Mouse (Mus musculus) erythroblast, embryonic 14.5 days (primary cell): ENCODE data around the gene Ripk3. TPM values are rescaled to one million over a fixed set of nuclear protein-coding genes. Genes with fewer than 3 reads are reported as not detected.
A peak's percentile ranks its signal among the peaks of the same experiment; 100 is the strongest.

Experiments
- H3K27me3 ChIP-seq: 2 replicates; pipeline ENCODE4 v1.6.1; 2012; ENCODE audit warnings: inconsistent platforms; ENCODE audit not compliant: control insufficient read depth
- H3K36me3 ChIP-seq: 2 replicates; pipeline ENCODE4 v1.6.1; 2012; ENCODE audit warnings: mild to moderate bottlenecking, inconsistent platforms; ENCODE audit not compliant: control insufficient read depth
- H3K4me1 ChIP-seq: 2 replicates; pipeline ENCODE4 v1.6.1; 2012; ENCODE audit warnings: inconsistent platforms; ENCODE audit not compliant: control insufficient read depth
- H3K4me3 ChIP-seq: replicated peaks from 2 replicates; pipeline ENCODE3; 2012; ENCODE audit warnings: moderate library complexity, mild to moderate bottlenecking, inconsistent platforms
- H3K9me3 ChIP-seq: 2 replicates; pipeline ENCODE4 v1.6.1; 2012; ENCODE audit warnings: low read length, inconsistent platforms, mixed read lengths; ENCODE audit not compliant: control insufficient read depth
- GATA1 ChIP-seq: IDR thresholded peaks from 2 replicates; pipeline ENCODE4 v1.6.1; 2012; ENCODE audit warnings: low read length, inconsistent platforms, mixed read lengths
- TAL1 ChIP-seq: IDR thresholded peaks from 3 replicates; pipeline ENCODE4 v1.6.1; 2012; ENCODE audit warnings: low read length, inconsistent platforms, mixed read lengths
- polyA plus RNA-seq: library from polyadenylated mRNA; stranded (reverse); fragments of >175 nt; gene quantifications from 2 replicates; pipeline ENCODE4 v1.2.3, GENCODE M21; 2012

Gene Ripk3
- polyA plus RNA-seq, result 0.47 and 0.58 TPM in 2 replicates

GRCm38 (mm10) chr14:55788256-55789050, at the start of gene Ripk3:
TSS of gene Ripk3 (minus strand) at chr14:55788865.
- Histone ChIP-seq H3K4me3 (peak within 1 kb of the TSS; percentile 60), H3K36me3 (no peaks in the 10 kb centered on the region), H3K4me1 (peaks cover 16% of the 10 kb centered on the region), H3K27me3 (peaks cover 28% of the 10 kb centered on the region), H3K9me3 (no peaks in the 10 kb centered on the region)
- TF ChIP-seq GATA1 (no peak), TAL1 (no peak)

DNA sequence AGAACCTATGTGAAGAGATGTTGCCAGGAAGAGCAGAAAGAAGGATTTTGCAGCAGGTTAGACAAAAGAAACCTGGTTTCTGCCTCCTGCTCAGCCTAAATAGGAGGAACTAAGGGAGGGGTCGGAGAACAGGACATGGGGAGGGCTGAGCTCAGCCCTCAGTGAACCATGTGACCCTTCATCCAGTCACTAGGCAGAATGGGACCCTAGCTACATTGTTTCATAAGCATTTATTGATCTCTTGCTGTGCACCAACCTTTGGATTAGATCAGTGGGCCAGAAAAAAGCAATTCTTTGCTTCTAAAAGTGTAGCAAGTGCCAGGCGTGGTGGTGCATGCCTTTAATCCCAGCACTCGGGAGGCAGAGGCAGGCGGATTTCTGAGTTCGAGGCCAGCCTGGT, 49.6 kb upstream of the Ripk3 start:
- H3K9me3 ChIP-seq, result no peaks in the 10 kb centered on the region
- no peaks in the 10 kb centered on the region for H3K36me3 ChIP-seq
- H3K4me1 ChIP-seq, result no peaks in the 10 kb centered on the region
- H3K27me3 ChIP-seq, result 0 out of 2 replicates have a peak, but pooled peaks cover 3% of the 10 kb centered on the region
- TF ChIP-seq TAL1 (no peak), GATA1 (no peak)
- no peak overlapping the region for H3K4me3 ChIP-seq

GRCm38 (mm10) chr14:55834808-55835533, 46.3 kb upstream of the Ripk3 start:
- TF ChIP-seq TAL1 (no peak), GATA1 (no peak)
- Histone ChIP-seq H3K9me3 (no peaks in the 10 kb centered on the region), H3K36me3 (no peaks in the 10 kb centered on the region), H3K27me3 (peaks cover 8% of the 10 kb centered on the region), H3K4me1 (no peaks in the 10 kb centered on the region), H3K4me3 (no peak overlapping the region)

DNA sequence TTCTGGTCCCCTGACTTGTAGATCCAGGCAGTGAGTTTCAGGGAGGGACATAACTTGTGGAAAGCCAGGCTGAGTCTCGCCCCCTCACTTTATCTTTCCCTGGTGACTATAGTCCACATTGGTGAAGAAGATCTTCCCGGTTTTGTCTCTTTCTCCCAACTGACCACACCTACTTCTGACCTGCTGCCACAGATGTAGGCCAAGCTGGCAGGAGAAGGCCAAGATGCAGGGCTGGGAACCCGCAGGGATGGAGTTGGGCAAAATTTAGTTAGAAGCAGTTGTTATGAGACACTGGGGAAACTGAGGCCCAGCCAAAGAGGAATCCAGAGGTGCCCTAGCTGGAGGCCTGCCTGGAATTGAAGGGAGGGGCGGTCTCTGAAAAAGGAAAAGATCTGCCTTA, 44.5 kb upstream of the Ripk3 start:
- H3K4me1 ChIP-seq, result no peaks in the 10 kb centered on the region
- TF ChIP-seq GATA1, result no peak
- no peak for TF ChIP-seq TAL1
- no peak overlapping the region for H3K4me3 ChIP-seq
- H3K9me3 ChIP-seq, result no peaks in the 10 kb centered on the region
- H3K36me3 ChIP-seq, result no peaks in the 10 kb centered on the region
- peaks cover 24% of the 10 kb centered on the region for H3K27me3 ChIP-seq

DNA sequence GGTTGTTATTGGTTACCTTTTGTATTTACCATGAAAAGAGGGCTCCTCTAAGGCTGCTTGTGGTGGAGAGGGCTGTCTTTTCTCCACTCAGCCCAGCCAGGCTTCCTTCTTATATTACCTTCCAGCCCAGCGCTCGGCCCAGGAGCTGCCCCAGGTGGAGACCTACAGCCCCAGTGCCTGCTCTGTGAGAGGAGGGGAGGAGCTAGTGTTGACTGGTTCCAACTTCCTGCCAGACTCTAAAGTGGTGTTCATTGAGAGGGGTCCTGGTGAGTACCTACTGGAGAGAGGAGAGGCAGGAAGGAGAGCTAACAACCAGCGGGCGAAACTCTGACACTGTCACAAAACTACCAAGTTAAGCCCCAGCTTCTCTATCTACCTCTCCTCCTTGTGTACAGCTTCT, 41.7 kb upstream of the Ripk3 start:
- Histone ChIP-seq H3K4me3 (no peak overlapping the region), H3K27me3 (peaks cover 52% of the 10 kb centered on the region), H3K4me1 (no peaks in the 10 kb centered on the region), H3K9me3 (no peaks in the 10 kb centered on the region), H3K36me3 (no peaks in the 10 kb centered on the region)
- TF ChIP-seq GATA1 (no peak), TAL1 (no peak)

- Histone ChIP-seq H3K27me3 (peaks cover 56% of the 10 kb centered on the region), H3K9me3 (no peaks in the 10 kb centered on the region; the same call in 1 of the 2 replicates), H3K4me3 (no peak overlapping the region), H3K36me3 (no peaks in the 10 kb centered on the region), H3K4me1 (no peaks in the 10 kb centered on the region)
- no peak for TF ChIP-seq GATA1
- TF ChIP-seq TAL1, result no peak
Measured at GRCm38 (mm10) chr14:55829854-55830253, 41.2 kb upstream of the Ripk3 start.

- Histone ChIP-seq H3K4me1 (no peaks in the 10 kb centered on the region; the same call in 1 of the 2 replicates), H3K4me3 (no peak overlapping the region), H3K9me3 (no peaks in the 10 kb centered on the region; the same call in 1 of the 2 replicates), H3K27me3 (peaks cover 67% of the 10 kb centered on the region), H3K36me3 (no peaks in the 10 kb centered on the region)
- no peak for TF ChIP-seq TAL1
- TF ChIP-seq GATA1, result no peak
Measured at GRCm38 (mm10) chr14:55828716-55829263, 40.1 kb upstream of the Ripk3 start.

- Histone ChIP-seq H3K36me3 (no peaks in the 10 kb centered on the region), H3K4me3 (no peak overlapping the region), H3K27me3 (peaks cover 84% of the 10 kb centered on the region), H3K4me1 (peaks cover 11% of the 10 kb centered on the region), H3K9me3 (no peaks in the 10 kb centered on the region; the same call in 1 of the 2 replicates)
- TF ChIP-seq TAL1, result no peak
- no peak for TF ChIP-seq GATA1
Measured at GRCm38 (mm10) chr14:55826551-55827340, 38.1 kb upstream of the Ripk3 start.
